Mouse (Mus musculus) midbrain, embryonic 11.5 days (tissue): ENCODE data around the gene Tom1l2. TPM values are rescaled to one million over a fixed set of nuclear protein-coding genes. Genes with fewer than 3 reads are reported as not detected.

Source experiments
- ATAC-seq: fragments of 200-750 bp; cut with Nextera tagmentation; 2 replicates; pipeline ENCODE4 v1.8.0; 2017; ENCODE audit warnings: moderate TSS enrichment, moderate library complexity; ENCODE audit not compliant: low FRiP score
- DNase-seq: peaks from one replicate; pipeline ENCODE4 v3.0.0; 2015; ENCODE audit warnings: low spot score; ENCODE audit errors: missing footprints
- H3K27ac ChIP-seq: fragments of 300-500 bp; sonication (generic); 2 replicates; pipeline ENCODE4 v1.5.1; 2014; ENCODE audit warnings: low read depth, low read length
- H3K27me3 ChIP-seq: fragments of 300-500 bp; sonication (generic); 2 replicates; pipeline ENCODE4 v1.6.1; 2014; ENCODE audit warnings: mild to moderate bottlenecking, low read length, moderate library complexity, mixed read lengths; ENCODE audit not compliant: control insufficient read depth, insufficient read depth
- H3K36me3 ChIP-seq: fragments of 300-500 bp; sonication (generic); 2 replicates; pipeline ENCODE4 v1.6.1; 2014; ENCODE audit warnings: mild to moderate bottlenecking, low read length, moderate library complexity, mixed read lengths; ENCODE audit not compliant: control insufficient read depth, insufficient read depth
- H3K4me1 ChIP-seq: fragments of 300-500 bp; sonication (generic); 2 replicates; pipeline ENCODE4 v1.6.1; 2014; ENCODE audit warnings: low read length; ENCODE audit not compliant: control insufficient read depth, insufficient read depth
- H3K4me2 ChIP-seq: fragments of 300-500 bp; sonication (generic); 2 replicates; pipeline ENCODE4 v1.6.1; 2014; ENCODE audit warnings: mild to moderate bottlenecking, moderate library complexity
- H3K4me3 ChIP-seq: fragments of 300-500 bp; sonication (generic); 2 replicates; pipeline ENCODE4 v1.5.1; 2014; ENCODE audit warnings: low read depth, low read length
- H3K9ac ChIP-seq: fragments of 300-500 bp; sonication (generic); 2 replicates; pipeline ENCODE4 v1.6.1; 2014; ENCODE audit warnings: low read length
- H3K9me3 ChIP-seq: fragments of 300-500 bp; sonication (generic); 2 replicates; pipeline ENCODE4 v1.6.1; 2016; ENCODE audit warnings: low read length; ENCODE audit not compliant: control insufficient read depth
- WGBS: fragments of 180-500 bp; shearing (Covaris S2); extraction: QIAGEN DNeasy Blood & Tissue Kit; methylation state at CpG from one replicate; pipeline ENCODE4 v1.1.7; 2014; 5-methylcytosine and 5-hydroxymethylcytosine counted together
- polyA plus RNA-seq: library from polyadenylated mRNA; unstranded; fragments of >200 nt; fragmentation: Nextera tagmentation; extraction: Ambion mirVana; gene quantifications from 2 replicates; pipeline ENCODE4 v1.2.1, GENCODE M21; 2014

The Tom1l2 gene
- polyA plus RNA-seq, 1 experiment from 2014 or later, result 12.1 TPM

DNA sequence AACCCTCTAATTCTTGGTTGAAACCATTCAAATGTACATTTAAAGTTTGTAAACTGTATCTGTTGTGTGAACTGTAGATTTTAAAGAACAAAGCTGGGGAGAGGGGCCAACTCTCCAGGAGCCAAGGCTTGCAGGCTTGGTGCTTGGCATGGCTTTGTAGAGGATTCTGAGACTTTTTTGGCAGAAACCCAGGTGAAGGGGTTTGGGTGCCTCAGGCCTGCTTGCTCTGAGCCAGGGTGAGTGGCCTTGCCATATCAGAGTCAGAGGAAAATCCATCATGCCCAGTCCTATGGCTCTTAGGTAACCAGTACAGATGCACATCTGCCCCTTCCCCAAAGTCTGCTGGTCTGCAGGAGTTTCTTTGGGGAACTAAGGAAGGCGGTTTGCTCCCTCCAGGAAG is 126.8 kb downstream of the Tom1l2 start:
- no peaks in the 10 kb centered on the region for H3K36me3 ChIP-seq
- ATAC-seq (no peak), DNase-seq (no peak)
- no peaks in the 10 kb centered on the region for H3K27me3 ChIP-seq
- no peak overlapping the region for H3K27ac ChIP-seq
- peaks cover 6% of the 10 kb centered on the region for H3K4me1 ChIP-seq
- no peak overlapping the region for H3K9ac ChIP-seq
- 64% methylated on average over 1 of the region's 1 CpGs for WGBS
- H3K4me3 ChIP-seq, result no peak overlapping the region
- no peak overlapping the region for H3K4me2 ChIP-seq
- no peaks in the 10 kb centered on the region for H3K9me3 ChIP-seq

DNA sequence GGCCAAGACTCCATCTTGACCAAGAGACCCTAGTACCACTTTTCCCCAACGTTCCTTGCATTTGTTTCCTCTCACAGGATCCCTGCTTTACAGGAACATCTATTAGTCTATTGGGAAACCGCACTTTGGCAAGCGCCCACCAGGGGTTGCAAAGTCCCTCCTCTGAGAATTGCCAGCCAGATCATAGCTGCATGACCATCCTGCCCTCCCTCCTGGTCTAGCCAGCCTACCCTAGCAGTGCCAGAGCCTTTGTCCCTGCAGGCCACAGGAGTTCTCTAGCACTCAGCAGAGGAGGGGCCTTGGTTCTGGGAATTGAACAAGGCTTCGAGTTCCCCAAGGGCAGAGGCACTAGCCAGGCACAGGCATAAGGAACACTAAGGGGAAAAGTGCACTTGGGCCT is 128.0 kb downstream of the Tom1l2 start:
- no peak overlapping the region for H3K27ac ChIP-seq

DNA sequence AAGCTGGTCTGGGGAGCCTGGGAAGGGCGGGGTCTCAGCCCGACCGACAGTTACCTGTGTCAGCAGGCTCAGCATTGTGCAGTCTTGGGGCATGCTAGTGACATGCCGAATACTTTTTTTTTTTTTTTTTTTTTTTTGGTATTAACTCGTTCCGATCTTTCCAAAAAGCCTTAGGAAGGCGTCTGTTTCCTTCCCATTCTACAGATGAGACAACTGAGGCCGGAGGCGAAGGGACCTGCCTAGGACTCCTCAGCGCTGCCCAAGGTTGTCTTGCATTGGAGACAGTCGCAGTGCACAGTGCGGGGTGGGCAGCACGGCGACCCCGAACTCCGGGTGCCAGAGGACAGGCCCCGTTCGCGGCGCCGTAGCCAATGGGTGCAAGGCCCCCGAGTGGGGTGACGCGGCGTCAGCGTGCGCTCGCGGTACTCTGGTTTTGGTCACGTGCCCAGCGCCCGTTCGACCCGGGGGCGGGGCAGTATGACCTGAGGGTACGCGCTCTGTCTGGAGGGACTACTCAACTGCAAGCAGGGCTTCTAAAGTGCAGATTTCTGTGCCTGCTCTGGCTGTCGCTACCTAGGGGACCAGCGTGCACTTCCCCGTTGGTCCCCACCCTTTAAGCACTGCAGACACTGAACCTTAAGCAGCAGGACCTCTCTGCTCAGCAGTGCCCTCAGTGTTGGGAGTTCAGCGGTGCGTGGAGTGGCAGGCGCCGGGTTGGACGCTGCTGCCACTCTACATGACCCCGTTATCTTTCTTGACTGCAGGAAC is 130.1 kb downstream of the Tom1l2 start, which contains the start of gene Srebf1:
Gene Srebf1, minus strand, starts transcription at position 113 of the 768 bp plus-strand sequence.
- Histone ChIP-seq H3K36me3 (no peaks in the 10 kb centered on the region), H3K4me1 (peaks cover 12% of the 10 kb centered on the region), H3K27me3 (no peaks in the 10 kb centered on the region), H3K4me2 (peak within 1 kb of the TSS; percentile 49), H3K9me3 (no peaks in the 10 kb centered on the region), H3K4me3 (peak within 1 kb of the TSS; percentile 22), H3K9ac (peak within 1 kb of the TSS; percentile 37; the same call in 1 of the 2 replicates), H3K27ac (peak within 1 kb of the TSS; percentile 12; the same call in 1 of the 2 replicates)
- ATAC-seq, result peak; percentile 80
- 6% methylated on average over 46 of the region's 46 CpGs for WGBS
- DNase-seq, result peak; percentile 95

More for the DNA sequence above, 128.0 kb downstream of the Tom1l2 start:
- Histone ChIP-seq H3K4me3 (no peak overlapping the region), H3K9ac (no peak overlapping the region), H3K9me3 (no peaks in the 10 kb centered on the region), H3K27me3 (no peaks in the 10 kb centered on the region), H3K4me2 (no peak overlapping the region), H3K4me1 (peaks cover 9% of the 10 kb centered on the region), H3K36me3 (no peaks in the 10 kb centered on the region)
- DNase-seq, result no peak
- WGBS, result 57% methylated on average over 4 of the region's 4 CpGs
- no peak for ATAC-seq

DNA sequence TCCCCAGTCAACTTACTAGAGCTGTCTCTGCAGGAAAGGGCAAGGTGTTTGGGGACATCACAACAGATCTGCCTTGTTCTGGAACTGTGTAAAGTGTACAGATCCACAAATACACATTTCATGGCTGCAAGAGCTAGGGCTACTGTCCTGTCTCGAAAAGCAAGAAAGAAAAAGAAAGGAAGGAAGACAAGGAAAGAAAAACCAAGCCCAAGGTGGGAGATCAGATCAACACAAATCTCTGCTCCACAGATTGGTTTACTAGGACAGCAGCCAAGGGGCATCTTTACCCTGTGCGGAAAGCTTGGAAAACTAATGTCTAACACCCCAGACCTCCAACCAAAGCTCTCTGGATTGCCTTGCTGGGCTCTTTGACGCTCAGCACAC is 130.6 kb downstream of the Tom1l2 start:
- Histone ChIP-seq H3K27me3 (no peaks in the 10 kb centered on the region), H3K4me1 (peaks cover 12% of the 10 kb centered on the region), H3K9ac (no peak overlapping the region), H3K4me3 (peak overlapping the region; percentile 22; the same call in 1 of the 2 replicates), H3K4me2 (peak overlapping the region; percentile 49), H3K27ac (no peak overlapping the region), H3K36me3 (no peaks in the 10 kb centered on the region), H3K9me3 (no peaks in the 10 kb centered on the region)
- 49% methylated on average over 3 of the region's 3 CpGs for WGBS
- ATAC-seq, result no peak
- no peak for DNase-seq

DNA sequence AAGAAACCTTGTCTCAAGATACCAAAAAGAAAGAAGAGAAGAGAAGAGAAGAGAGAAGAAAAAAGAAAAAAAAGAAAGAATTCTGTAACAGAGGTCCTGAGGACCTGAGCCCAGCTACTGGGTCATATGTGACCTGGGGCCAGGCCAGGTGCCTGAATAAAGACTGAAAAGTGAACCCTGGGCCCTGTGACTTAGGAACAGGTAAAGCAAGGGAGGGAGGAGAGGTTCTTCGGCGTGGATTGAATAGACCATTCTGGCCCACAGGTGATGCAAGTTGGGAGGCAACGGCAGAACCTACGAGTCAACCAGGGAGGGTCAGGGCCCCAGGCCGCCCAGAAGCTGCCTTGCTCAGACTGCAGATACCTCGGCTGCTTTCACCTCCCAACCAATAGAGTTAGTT is 131.3 kb downstream of the Tom1l2 start:
- Histone ChIP-seq H3K36me3 (no peaks in the 10 kb centered on the region), H3K4me1 (peaks cover 12% of the 10 kb centered on the region), H3K4me3 (no peak overlapping the region), H3K9me3 (no peaks in the 10 kb centered on the region), H3K4me2 (no peak overlapping the region), H3K27ac (no peak overlapping the region), H3K9ac (no peak overlapping the region), H3K27me3 (no peaks in the 10 kb centered on the region)
- 84% methylated on average over 6 of the region's 6 CpGs for WGBS
- DNase-seq, result no peak
- ATAC-seq, result no peak

DNA sequence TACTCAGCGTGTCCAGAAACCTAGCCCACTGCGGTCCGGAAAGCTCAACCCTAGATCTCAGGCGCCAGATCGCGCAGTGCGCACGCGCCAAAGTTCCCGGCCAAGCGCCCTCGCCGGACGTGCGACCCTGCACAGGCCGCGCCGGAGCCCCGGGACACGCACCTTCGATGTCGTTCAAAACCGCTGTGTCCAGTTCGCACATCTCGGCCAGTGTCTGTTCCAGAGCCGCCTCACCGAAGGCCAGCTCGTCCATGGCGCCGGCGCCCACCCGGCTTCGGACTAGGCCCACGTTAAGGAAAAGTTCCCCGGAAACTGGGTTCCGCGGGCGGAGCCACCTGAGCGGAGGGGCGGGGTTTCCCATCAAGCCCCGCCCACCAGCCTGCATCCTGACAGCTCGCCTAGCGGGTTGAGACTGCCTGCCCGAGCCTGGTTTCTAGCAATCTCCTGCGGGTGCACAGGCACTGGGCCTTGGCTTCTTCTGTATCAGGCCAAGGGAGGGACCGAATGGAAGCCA is 132.4 kb downstream of the Tom1l2 start:
- Histone ChIP-seq H3K36me3 (no peaks in the 10 kb centered on the region), H3K4me3 (peak overlapping the region; percentile 69), H3K4me2 (peak overlapping the region; percentile 67), H3K27me3 (no peaks in the 10 kb centered on the region), H3K9ac (peak overlapping the region; percentile 75), H3K4me1 (peaks cover 12% of the 10 kb centered on the region), H3K27ac (no peak overlapping the region), H3K9me3 (no peaks in the 10 kb centered on the region)
- WGBS, result under 1% methylated on average over 46 of the region's 46 CpGs
- ATAC-seq (peak; percentile 86), DNase-seq (peak; percentile 100)

DNA sequence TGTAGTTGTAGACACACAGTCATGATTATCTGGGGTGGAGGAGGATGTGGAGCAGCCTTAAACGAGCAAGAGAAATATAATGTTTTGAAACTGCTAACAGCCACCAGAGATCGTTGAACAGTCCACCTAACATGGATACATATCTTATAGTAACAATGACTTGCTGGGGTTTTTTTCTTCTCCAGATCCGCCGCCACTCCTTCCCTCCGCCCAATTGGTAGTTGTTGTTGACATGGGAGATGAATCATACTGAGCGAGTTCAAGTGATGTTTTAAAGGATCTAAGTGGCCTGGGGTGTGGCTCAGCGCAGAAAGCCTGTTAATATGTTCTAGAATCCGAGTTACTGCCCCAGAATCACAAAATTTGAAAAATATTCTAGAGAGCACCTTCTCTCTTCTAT is 133.1 kb downstream of the Tom1l2 start:
- H3K9ac ChIP-seq, result peak overlapping the region; percentile 75
- no peak for ATAC-seq
- peaks cover 12% of the 10 kb centered on the region for H3K4me1 ChIP-seq
- no peaks in the 10 kb centered on the region for H3K27me3 ChIP-seq
- peak overlapping the region; percentile 69 for H3K4me3 ChIP-seq
- H3K36me3 ChIP-seq, result no peaks in the 10 kb centered on the region
- no peak overlapping the region for H3K27ac ChIP-seq
- H3K4me2 ChIP-seq, result peak overlapping the region; percentile 67
- WGBS, result 57% methylated on average over 8 of the region's 8 CpGs
- H3K9me3 ChIP-seq, result no peaks in the 10 kb centered on the region
- DNase-seq, result no peak

DNA sequence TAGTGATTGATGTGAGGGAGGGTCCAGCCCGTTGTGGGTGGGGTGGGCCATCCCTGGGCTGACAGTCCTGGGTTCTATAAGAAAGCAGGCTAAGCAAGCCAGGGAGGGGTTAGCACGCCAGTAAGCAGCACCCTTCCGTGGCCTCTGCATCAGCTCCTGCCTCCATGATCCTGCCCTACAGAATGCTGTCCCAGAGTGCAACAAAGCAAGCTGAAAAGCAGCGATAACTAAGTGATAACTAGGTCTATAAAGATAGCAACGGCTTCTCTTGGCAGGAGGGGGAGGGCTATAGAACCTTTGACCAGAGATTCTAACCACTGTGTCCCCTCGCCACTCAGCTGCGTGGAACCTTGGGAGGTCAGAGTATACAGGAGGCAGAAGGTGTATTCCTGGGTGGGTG is 135.2 kb downstream of the Tom1l2 start:
- H3K4me2 ChIP-seq, result no peak overlapping the region
- peaks cover 7% of the 10 kb centered on the region for H3K4me1 ChIP-seq
- H3K9ac ChIP-seq, result no peak overlapping the region
- no peak for ATAC-seq
- no peak for DNase-seq
- no peaks in the 10 kb centered on the region for H3K27me3 ChIP-seq
- H3K4me3 ChIP-seq, result no peak overlapping the region
- no peak overlapping the region for H3K27ac ChIP-seq
- no peaks in the 10 kb centered on the region for H3K36me3 ChIP-seq
- 90% methylated on average over 7 of the region's 7 CpGs for WGBS
- no peaks in the 10 kb centered on the region for H3K9me3 ChIP-seq

DNA sequence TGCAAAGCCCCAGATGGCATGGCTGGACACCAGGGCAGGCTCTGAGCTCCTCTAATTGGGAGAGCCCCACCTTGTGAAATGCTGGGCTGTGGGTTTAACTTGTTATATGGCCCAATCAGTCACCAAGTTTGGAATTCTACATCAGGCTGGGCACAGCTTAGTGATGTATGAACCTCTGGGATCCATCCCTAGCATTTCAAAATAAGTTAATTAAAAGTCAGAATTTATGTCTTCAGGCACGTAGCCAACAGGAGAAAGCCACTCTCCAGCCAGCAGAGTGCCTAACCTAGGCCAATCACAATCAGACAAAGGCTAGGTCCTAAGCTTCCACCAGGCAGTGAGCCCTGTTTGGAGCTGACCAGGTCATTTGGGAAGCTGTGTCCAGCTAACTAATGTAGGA is 136.0 kb downstream of the Tom1l2 start:
- ATAC-seq (no peak), DNase-seq (no peak)
- no peaks in the 10 kb centered on the region for H3K27me3 ChIP-seq

More for the DNA sequence above, 136.0 kb downstream of the Tom1l2 start:
- peaks cover 13% of the 10 kb centered on the region for H3K4me1 ChIP-seq
- 91% methylated on average over 1 of the region's 1 CpGs for WGBS
- H3K4me3 ChIP-seq, result no peak overlapping the region
- H3K36me3 ChIP-seq, result no peaks in the 10 kb centered on the region
- H3K4me2 ChIP-seq, result no peak overlapping the region
- H3K9ac ChIP-seq, result no peak overlapping the region
- no peaks in the 10 kb centered on the region for H3K9me3 ChIP-seq
- no peak overlapping the region for H3K27ac ChIP-seq
